Mouse (Mus musculus): ENCODE results near the gene Sec24c. TPM values are rescaled to one million over a fixed set of nuclear protein-coding genes. Genes with fewer than 3 reads are reported as not detected.

Sec24c gene
- 255 TPM for polyA plus RNA-seq (2017; shearing (Covaris generic))

GRCm38 (mm10) chr14:20674064-20674833 lies at the start of gene Sec24c:
TSS of gene Sec24c (plus strand) at chr14:20674308.

DNA sequence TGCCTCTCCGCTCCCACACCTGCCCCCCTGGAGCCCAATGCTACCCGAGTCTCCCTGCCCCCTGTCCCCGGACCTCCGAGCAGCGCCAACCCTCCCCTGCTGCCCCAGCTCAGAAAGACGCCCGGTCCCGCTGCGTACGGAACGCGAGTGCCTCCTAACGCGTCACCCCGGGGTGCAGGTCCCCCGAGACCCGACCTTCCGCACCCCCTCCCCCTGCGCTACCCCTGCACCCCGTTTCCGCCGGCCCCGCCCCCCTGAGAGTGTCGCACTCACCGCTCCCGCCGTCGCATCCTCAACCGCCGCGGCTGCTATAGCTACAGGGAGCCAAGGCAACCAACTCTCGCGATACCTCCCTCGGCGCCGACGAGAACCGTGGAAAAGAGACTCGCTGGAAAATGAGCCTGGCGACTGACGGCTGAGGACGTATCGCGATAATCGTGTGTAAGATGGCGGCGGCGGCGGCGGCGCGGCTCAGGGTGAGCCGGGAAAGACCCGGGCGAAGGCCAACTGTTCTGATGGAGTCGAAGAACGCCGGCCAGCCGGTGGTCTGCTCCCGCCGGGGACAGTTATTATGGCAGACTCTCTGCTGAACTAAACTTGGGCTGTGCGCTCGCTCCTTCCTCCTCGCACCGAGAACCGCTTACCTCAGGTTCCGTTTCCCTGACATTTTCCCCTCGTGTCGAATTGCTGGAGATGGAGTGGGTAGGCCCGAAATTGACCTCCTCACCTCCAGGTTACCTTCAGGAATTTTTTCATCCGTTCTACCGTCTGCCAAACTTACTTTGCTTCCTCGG lies 33.3 kb upstream of the Sec24c start, which contains the start of gene Usp54:
Gene Usp54 (minus strand): TSS at position 420 of the 794 bp plus-strand sequence.

GRCm38 (mm10) chr14:20656361-20656760 lies 17.7 kb upstream of the Sec24c start, which contains the start of gene Myoz1:
TSS of gene Myoz1 (minus strand) at chr14:20656540.

DNA sequence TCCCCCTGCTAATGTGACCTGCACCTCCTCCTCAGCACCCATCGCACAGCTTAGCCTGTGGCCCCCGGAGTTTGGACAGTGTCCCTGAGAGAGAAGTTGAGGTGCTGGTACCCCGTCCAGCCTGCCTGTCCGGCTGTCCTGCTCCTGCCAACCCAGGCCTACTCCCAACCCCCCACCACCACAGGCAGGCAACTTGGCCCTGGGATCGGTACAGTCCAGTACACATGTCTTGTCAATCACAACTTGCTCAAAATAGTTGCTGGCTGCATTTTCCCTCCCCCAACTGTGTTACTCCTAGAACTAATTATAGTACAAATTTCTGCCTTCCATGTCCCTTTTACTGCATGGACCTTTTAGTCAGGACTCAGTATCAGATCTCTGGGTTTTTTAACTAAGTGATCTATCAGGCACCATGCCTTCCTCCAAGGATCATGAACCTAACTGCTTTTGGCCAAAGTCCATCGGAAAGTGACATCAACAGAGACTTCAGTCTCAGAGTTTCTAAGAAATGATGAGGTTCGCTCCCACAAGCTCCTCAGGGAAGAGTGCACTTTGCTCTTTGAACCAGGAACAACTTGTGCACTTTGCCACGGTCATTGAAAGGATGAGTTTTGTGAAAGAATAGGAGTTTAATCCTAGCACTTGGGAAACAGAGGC lies 5.8 kb upstream of the Sec24c start, which contains the start of gene Synpo2l:
Gene Synpo2l (minus strand): TSS at position 201 of the 657 bp plus-strand sequence.

DNA sequence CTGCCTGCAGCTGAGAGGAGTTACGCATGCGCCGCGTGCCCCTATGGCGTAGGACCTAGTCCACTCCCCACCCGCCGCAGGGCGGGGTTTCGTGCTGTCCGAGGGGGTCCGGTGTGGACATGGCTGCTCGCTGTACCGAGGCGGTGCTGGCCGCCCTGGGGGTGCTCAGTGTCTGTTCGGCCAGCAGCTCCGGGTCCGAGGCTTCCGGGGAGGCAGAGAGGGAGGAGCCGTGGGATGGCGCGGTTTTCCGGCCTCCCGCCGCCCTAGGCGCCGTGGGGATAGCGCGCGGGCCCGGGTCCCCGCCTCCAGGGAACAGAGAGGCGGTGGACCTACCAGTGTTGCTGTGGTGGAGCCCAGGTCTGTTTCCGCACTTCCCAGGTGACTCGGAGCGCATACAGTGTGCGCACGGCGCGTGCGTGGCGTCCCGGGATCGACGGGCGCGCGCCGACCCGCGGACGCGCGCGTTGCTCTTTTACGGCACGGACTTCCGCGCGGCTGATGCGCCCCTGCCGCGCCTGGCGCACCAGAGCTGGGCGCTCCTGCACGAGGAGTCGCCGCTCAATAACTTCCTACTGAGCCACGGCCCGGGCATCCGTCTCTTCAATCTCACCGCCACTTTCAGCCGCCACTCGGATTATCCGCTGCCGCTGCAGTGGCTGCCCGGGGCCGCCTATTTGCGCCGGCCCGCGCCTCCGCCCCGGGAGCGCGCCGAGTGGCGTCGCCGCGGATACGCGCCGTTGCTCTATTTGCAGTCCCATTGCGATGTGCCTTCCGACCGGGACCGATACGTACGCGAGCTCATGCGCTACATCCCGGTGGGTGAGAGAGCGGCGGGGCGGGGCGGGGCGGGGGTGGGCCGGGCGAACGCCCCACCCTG lies 21.0 kb downstream of the Sec24c start, which contains the start of gene Fut11:
Gene Fut11 (plus strand): TSS at position 85 of the 877 bp plus-strand sequence.

DNA sequence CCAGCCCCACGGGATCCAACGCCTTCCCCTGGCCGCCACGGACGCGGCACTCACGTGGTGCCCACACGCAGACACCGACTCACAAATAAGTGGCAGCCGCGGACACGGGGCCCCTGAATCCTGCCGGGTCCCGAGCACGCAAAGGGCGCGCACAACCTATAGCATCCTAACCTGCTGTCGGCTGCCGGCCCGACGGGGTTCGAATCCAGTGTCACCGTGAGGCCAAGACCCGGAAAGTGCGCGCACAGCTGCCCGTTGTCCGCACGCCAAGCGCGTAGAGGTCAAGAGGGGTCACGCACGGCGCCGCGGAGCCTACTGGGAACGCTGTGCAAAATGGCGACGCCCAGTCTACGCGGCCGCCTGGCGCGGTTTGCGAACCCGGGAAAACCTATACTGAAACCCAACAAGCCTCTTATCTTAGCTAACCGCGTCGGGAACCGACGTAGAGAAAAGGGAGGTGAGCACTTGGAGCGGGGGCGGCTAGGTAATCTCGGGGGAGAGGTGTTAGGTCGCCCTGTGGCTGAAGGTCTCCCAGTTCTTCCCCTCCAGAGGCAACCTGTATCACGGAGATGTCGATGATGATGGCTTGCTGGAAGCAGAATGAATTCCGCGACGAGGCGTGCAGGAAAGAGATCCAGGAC lies 28.8 kb downstream of the Sec24c start, which contains the start of gene Chchd1:
Gene Chchd1 (plus strand): TSS at position 266 of the 641 bp plus-strand sequence.

DNA sequence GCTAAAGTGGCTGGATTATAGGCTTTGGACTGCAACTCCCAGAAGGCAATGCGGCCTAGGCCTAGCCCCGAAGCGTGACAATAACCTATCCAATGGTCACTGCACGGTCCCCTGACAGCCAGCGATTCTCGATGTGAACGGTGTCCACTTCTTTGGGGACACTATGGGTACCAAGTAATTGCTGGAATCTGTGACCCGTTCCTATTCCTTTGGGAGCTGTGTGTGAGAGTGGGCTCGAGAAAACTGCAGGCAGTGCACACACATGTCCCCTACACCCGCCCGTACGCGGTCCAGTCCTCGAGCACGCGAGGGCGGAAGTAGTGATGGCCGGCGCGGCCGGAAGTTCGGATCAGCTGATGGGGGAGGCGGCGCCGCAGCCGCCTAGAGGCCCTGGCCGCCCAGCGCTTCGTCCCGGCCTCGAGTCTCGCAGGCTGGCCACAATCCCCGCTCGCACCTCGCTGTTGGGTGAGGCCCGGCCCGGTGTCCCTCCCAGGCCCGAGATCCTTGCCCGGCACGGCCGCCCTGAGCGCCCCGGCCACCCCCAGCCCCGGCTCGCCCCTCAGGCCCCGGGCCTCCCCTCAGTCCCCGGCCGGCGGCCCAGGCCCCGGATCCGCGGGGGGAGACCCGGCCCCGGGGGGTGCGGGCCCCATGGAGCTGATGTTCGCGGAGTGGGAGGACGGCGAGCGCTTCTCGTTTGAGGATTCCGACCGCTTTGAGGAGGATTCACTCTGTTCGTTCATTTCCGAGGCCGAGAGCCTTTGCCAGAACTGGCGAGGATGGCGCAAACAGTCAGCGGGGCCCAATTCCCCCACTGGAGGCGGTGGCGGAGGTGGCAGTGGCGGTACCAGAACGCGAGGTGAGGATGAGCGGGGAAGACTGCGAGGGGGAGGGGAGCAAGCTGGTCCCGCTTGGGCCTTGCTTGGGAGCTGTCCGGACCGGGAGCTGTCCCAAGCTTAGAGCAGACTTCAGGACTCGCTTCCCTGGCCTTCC lies 33.4 kb downstream of the Sec24c start, which contains the start of gene Zswim8:
Gene Zswim8 (plus strand): TSS at position 352 of the 990 bp plus-strand sequence.

GRCm38 (mm10) chr14:20733952-20734774 lies 60.1 kb downstream of the Sec24c start, which contains the start of gene Ndst2:
TSS of gene Ndst2 (minus strand) at chr14:20734562.

Other genes starting within 250 kb of the Sec24c start
- gene Cfap70, start 222.1 kb upstream of the Sec24c start, polyA plus RNA-seq (2017; shearing (Covaris generic)): not detected
- gene Anxa7, start 194.2 kb upstream of the Sec24c start, polyA plus RNA-seq (2017; shearing (Covaris generic)): 35.0 TPM
- 0.88 TPM for gene Mss51, start 177.4 kb upstream of the Sec24c start, polyA plus RNA-seq (2017; shearing (Covaris generic))
- gene Ppp3cb, start 127.7 kb upstream of the Sec24c start, polyA plus RNA-seq (2017; shearing (Covaris generic)): 26.4 TPM
- gene Usp54, start 33.2 kb upstream of the Sec24c start, polyA plus RNA-seq (2017; shearing (Covaris generic)): 1.7 TPM
- 0.60 TPM for gene Myoz1, start 17.8 kb upstream of the Sec24c start, polyA plus RNA-seq (2017; shearing (Covaris generic))
- gene Synpo2l, start 6.0 kb upstream of the Sec24c start, polyA plus RNA-seq (2017; shearing (Covaris generic)): not detected
- gene Fut11, start 20.7 kb downstream of the Sec24c start, polyA plus RNA-seq (2017; shearing (Covaris generic)): 8.6 TPM
- gene Chchd1, start 28.7 kb downstream of the Sec24c start, polyA plus RNA-seq (2017; shearing (Covaris generic)): 72.9 TPM
- 55.9 TPM for gene Zswim8, start 33.2 kb downstream of the Sec24c start, polyA plus RNA-seq (2017; shearing (Covaris generic))
- gene Ndst2, start 60.3 kb downstream of the Sec24c start, polyA plus RNA-seq (2017; shearing (Covaris generic)): 30.0 TPM
- 7.2 TPM for gene Camk2g, start 119.8 kb downstream of the Sec24c start, polyA plus RNA-seq (2017; shearing (Covaris generic))
- not detected for gene Plau, start 162.4 kb downstream of the Sec24c start, polyA plus RNA-seq (2017; shearing (Covaris generic))

All from naive thymus-derived CD4-positive, alpha-beta T cell, adult 5 months (primary cell).